Mouse (Mus musculus) forebrain, embryonic 15.5 days (tissue): ENCODE data around the gene Negr1. TPM values are rescaled to one million over a fixed set of nuclear protein-coding genes. Genes with fewer than 3 reads are reported as not detected.

Source experiments
- ATAC-seq: fragments of 200-750 bp; cut with Nextera tagmentation; replicated peaks from 2 replicates; pipeline ENCODE4 v1.8.0; 2017; ENCODE audit warnings: mild to moderate bottlenecking, moderate TSS enrichment, moderate library complexity
- H3K27ac ChIP-seq: fragments of 300-500 bp; sonication (generic); replicated peaks from 2 replicates; pipeline ENCODE4 v1.5.1; 2015; ENCODE audit warnings: mild to moderate bottlenecking, inconsistent platforms
- H3K27me3 ChIP-seq: fragments of 300-500 bp; sonication (generic); 2 replicates; pipeline ENCODE4 v1.6.1; 2015; ENCODE audit warnings: inconsistent platforms
- H3K36me3 ChIP-seq: fragments of 300-500 bp; sonication (generic); 2 replicates; pipeline ENCODE4 v1.6.1; 2015; ENCODE audit warnings: mild to moderate bottlenecking, inconsistent platforms
- H3K4me1 ChIP-seq: fragments of 300-500 bp; sonication (generic); 2 replicates; pipeline ENCODE4 v1.6.1; 2015; ENCODE audit warnings: inconsistent platforms
- H3K4me2 ChIP-seq: fragments of 300-500 bp; sonication (generic); replicated peaks from 2 replicates; pipeline ENCODE4 v1.6.1; 2015; ENCODE audit warnings: mild to moderate bottlenecking, inconsistent platforms
- H3K4me3 ChIP-seq: fragments of 300-500 bp; sonication (generic); 2 replicates; pipeline ENCODE4 v1.5.1; 2015; ENCODE audit warnings: mild to moderate bottlenecking, inconsistent platforms
- H3K9ac ChIP-seq: fragments of 300-500 bp; sonication (generic); replicated peaks from 2 replicates; pipeline ENCODE4 v1.6.1; 2015; ENCODE audit warnings: mild to moderate bottlenecking, inconsistent platforms
- H3K9me3 ChIP-seq: fragments of 300-500 bp; sonication (generic); 2 replicates; pipeline ENCODE4 v1.6.1; 2016; ENCODE audit warnings: inconsistent platforms
- WGBS: fragments of 180-500 bp; shearing (Covaris S2); methylation state at CpG from one replicate; pipeline ENCODE4 v1.1.7; 2015; ENCODE audit warnings: mixed read lengths; 5-methylcytosine and 5-hydroxymethylcytosine counted together
- polyA plus RNA-seq: library from polyadenylated mRNA; unstranded; fragments of >200 nt; fragmentation: Nextera tagmentation; extraction: Ambion mirVana; gene quantifications from 2 replicates; pipeline ENCODE4 v1.2.1, GENCODE M21; 2015

The Negr1 gene
- 39.3 and 40.4 TPM in 2 replicates for polyA plus RNA-seq

DNA sequence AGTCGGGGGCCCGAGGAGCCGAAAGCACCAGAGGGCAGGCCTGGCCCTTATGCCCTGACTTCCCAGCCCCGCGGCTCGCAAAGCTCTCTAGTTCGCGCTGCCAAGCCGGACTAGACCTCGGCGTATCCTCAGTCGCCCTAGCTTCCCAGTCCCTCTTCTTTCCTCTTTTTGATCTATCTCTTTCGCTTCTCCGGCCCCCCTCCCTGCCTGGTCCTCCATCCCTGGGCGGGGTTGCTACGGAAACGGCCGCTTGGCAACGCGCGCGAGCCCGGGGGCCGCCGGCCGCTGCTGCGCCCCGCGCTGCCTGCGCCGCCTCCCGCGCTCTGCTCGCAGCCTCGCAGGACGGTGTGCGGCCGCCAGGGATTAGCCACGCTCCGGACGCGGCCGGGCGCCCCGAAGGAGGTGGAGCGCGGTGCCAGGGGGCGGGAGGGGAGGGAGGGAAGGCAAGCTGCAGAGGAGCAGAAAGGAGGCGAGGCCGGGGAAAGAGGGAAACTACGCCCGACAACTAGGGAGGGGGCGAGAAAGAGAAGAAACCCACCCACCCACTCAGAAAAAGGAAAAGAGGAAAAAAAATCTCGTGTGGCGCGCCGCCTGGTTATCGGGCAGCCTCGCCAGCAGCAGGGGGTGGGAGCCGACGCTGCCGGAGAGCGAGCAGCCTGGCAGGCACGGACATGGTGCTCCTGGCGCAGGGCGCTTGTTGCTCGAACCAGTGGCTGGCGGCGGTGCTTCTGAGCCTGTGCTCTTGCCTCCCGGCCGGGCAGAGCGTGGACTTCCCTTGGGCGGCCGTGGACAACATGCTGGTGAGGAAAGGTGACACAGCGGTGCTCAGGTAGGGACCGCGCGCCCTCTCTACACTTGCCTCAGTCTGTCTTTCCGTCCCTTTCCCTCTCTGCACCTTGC is at the start of gene Negr1:
Negr1 (plus strand) TSS at position 271 of the 900 bp plus-strand sequence.
- under 1% methylated on average over 79 of the region's 79 CpGs for WGBS
- ATAC-seq: peak; percentile 81

GRCm38 (mm10) chr3:156526461-156526933 is 35.1 kb upstream of the Negr1 start:
- 16% methylated on average over 8 of the region's 8 CpGs for WGBS
- no peaks in the 10 kb centered on the region for H3K9me3 ChIP-seq
- peaks cover 15% of the 10 kb centered on the region for H3K4me1 ChIP-seq
- peak overlapping the region; percentile 15 for H3K4me2 ChIP-seq
- H3K27ac ChIP-seq: peak overlapping the region; percentile 73
- no peaks in the 10 kb centered on the region for H3K27me3 ChIP-seq
- peak; percentile 86 for ATAC-seq
- H3K36me3 ChIP-seq: no peaks in the 10 kb centered on the region
- H3K9ac ChIP-seq: no peak overlapping the region
- no peak overlapping the region for H3K4me3 ChIP-seq

More for the DNA sequence above, at the start of gene Negr1:
- Histone ChIP-seq H3K9ac (peak within 1 kb of the TSS; percentile 73), H3K27me3 (no peaks in the 10 kb centered on the region), H3K4me2 (peak within 1 kb of the TSS; percentile 90), H3K4me3 (peak within 1 kb of the TSS; percentile 63), H3K27ac (peak within 1 kb of the TSS; percentile 98), H3K4me1 (peaks cover 24% of the 10 kb centered on the region), H3K36me3 (no peaks in the 10 kb centered on the region), H3K9me3 (no peaks in the 10 kb centered on the region)

DNA sequence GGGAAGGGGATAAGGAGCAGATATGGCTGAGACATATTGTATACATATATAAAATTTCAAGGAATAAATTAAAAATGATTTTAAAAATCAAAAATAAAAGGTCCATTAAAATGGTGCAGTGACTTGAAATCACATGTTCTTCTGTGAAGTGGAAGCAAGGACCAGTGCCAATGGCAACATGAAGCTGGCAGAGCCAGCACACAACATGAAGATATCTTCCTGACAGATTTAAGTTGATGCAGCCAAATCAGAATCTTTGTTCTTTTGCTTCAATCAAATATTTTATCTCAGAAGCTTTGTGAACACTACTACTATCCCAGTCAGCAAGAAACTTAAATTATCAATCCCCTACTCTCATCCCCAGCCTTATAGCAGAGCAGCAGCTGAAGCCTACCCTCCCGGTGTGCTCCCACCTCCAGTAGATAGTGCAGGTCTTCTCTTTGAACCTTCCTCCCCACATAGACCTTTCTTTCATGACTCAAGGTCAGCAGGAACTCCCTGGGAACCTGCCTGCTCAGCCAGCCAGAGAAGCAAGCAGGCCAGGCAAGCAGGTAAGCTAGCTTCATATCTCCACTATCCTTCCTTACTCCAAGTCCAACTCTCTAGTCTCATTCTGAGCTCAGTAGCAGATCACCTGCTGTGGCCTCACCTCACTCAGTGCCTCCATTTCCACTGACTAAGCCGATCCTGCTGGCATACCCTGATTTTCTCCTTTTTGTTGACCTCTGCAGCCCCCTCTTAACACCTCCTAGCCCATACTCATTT is 34.2 kb upstream of the Negr1 start:
- no peak overlapping the region for H3K9ac ChIP-seq
- no peaks in the 10 kb centered on the region for H3K27me3 ChIP-seq
- peak; percentile 63 for ATAC-seq
- H3K4me1 ChIP-seq: peaks cover 15% of the 10 kb centered on the region
- no peak overlapping the region for H3K4me3 ChIP-seq
- WGBS: 81% methylated on average over 2 of the region's 2 CpGs
- H3K9me3 ChIP-seq: no peaks in the 10 kb centered on the region
- H3K4me2 ChIP-seq: no peak overlapping the region
- peak overlapping the region; percentile 60 for H3K27ac ChIP-seq
- no peaks in the 10 kb centered on the region for H3K36me3 ChIP-seq

DNA sequence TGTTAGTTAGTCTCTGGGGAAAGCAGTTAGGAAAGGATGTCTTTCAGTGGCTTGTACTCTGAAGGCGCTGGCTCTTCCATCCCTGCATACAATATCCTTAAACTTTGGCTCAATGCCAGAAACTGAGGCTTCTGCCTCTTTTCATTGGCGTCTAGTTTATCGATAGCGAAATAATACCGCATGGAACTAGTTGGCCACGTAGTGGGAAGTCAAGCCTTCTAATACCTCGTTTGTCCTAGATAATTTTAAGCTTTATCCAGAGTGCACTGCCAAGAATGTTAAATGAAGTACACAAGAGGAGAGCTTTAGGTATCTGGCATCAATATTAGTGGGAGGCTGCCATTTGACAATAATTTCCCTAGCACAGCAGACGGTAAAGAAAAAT is 2.2 kb upstream of the Negr1 start:
- ATAC-seq: no peak
- peak overlapping the region; percentile 98 for H3K27ac ChIP-seq
- H3K4me2 ChIP-seq: peak overlapping the region; percentile 90
- peaks cover 19% of the 10 kb centered on the region for H3K4me1 ChIP-seq
- 5% methylated on average over 8 of the region's 8 CpGs for WGBS
- H3K4me3 ChIP-seq: peak overlapping the region; percentile 63
- no peaks in the 10 kb centered on the region for H3K36me3 ChIP-seq
- no peaks in the 10 kb centered on the region for H3K9me3 ChIP-seq
- peak overlapping the region; percentile 72 for H3K9ac ChIP-seq
- H3K27me3 ChIP-seq: no peaks in the 10 kb centered on the region

GRCm38 (mm10) chr3:156559826-156560471 is 1.6 kb upstream of the Negr1 start:
- peak overlapping the region; percentile 63 for H3K4me3 ChIP-seq
- peak overlapping the region; percentile 72 for H3K9ac ChIP-seq
- H3K27ac ChIP-seq: peak overlapping the region; percentile 98
- no peaks in the 10 kb centered on the region for H3K9me3 ChIP-seq
- 0% methylated on average over 19 of the region's 19 CpGs for WGBS
- ATAC-seq: peak; percentile 7; the same call in 1 of the 2 replicates
- H3K4me1 ChIP-seq: peaks cover 23% of the 10 kb centered on the region
- peak overlapping the region; percentile 90 for H3K4me2 ChIP-seq
- no peaks in the 10 kb centered on the region for H3K27me3 ChIP-seq
- H3K36me3 ChIP-seq: no peaks in the 10 kb centered on the region

DNA sequence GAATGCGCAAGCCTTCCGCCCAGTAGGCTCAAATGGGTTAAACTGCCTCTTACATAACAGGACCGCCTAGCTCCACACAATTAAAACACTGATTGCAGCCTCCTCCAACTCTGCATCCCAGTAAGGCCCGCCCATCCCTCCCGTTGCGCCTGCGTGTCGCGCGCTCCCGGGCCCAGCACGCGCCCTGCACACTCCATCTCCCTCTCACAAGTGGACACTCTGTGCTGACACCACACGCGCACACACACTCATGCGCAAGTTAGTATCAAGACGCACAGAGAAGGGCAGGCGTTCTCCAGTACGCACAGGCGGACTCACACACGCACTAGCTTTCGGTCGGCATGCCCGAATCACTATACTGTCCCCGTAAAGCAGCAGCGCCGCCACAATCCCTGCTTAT is 828 bp upstream of the Negr1 start:
- H3K36me3 ChIP-seq: no peaks in the 10 kb centered on the region
- peaks cover 24% of the 10 kb centered on the region for H3K4me1 ChIP-seq
- WGBS: under 1% methylated on average over 27 of the region's 27 CpGs
- H3K27me3 ChIP-seq: no peaks in the 10 kb centered on the region
- peak; percentile 94 for ATAC-seq
- H3K9me3 ChIP-seq: no peaks in the 10 kb centered on the region
- H3K9ac ChIP-seq: peak overlapping the region; percentile 72
- H3K4me2 ChIP-seq: peak overlapping the region; percentile 90
- peak overlapping the region; percentile 98 for H3K27ac ChIP-seq
- peak overlapping the region; percentile 63 for H3K4me3 ChIP-seq

- Histone ChIP-seq H3K36me3 (no peaks in the 10 kb centered on the region), H3K4me1 (peaks cover 24% of the 10 kb centered on the region), H3K4me3 (peak overlapping the region; percentile 63), H3K27ac (peak overlapping the region; percentile 98), H3K9ac (peak overlapping the region; percentile 73), H3K4me2 (peak overlapping the region; percentile 90), H3K9me3 (no peaks in the 10 kb centered on the region), H3K27me3 (no peaks in the 10 kb centered on the region)
- under 1% methylated on average over 10 of the region's 10 CpGs for WGBS
- ATAC-seq: no peak
These were observed 811 bp downstream of the Negr1 start for GRCm38 (mm10) chr3:156562424-156562785.

DNA sequence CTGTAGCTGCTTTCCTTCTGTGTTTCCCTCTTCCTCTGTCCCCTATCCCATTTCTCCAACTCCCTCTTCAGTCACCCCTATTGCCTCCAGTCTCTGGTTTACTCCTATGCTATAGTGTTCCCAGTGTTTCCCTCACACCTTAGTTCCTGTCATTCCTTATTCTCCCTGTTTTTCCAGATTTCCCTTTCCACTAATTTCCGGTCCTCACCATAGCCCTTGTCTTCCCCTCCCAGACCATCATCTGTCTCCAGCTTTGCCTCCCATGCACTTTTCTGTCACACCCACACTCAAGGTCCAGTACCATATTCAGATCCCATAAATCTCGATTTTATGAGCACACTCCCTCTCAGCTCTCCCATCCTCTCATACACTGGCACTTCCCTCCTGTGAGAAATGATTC is 1.2 kb downstream of the Negr1 start:
- H3K36me3 ChIP-seq: no peaks in the 10 kb centered on the region

GRCm38 (mm10) chr3:156563353-156563752 is 1.8 kb downstream of the Negr1 start:
- Histone ChIP-seq H3K27ac (peak overlapping the region; percentile 98), H3K36me3 (no peaks in the 10 kb centered on the region), H3K9me3 (no peaks in the 10 kb centered on the region), H3K4me2 (peak overlapping the region; percentile 90), H3K27me3 (no peaks in the 10 kb centered on the region), H3K9ac (peak overlapping the region; percentile 73), H3K4me3 (peak overlapping the region; percentile 63), H3K4me1 (peaks cover 24% of the 10 kb centered on the region)
- no peak for ATAC-seq
- WGBS: 14% methylated on average over 3 of the region's 3 CpGs

More for the DNA sequence above, 1.2 kb downstream of the Negr1 start:
- H3K27me3 ChIP-seq: no peaks in the 10 kb centered on the region
- no peaks in the 10 kb centered on the region for H3K9me3 ChIP-seq
- peak overlapping the region; percentile 90 for H3K4me2 ChIP-seq
- 15% methylated on average over 2 of the region's 2 CpGs for WGBS
- ATAC-seq: no peak
- H3K9ac ChIP-seq: peak overlapping the region; percentile 73
- H3K27ac ChIP-seq: peak overlapping the region; percentile 98
- H3K4me3 ChIP-seq: peak overlapping the region; percentile 63
- peaks cover 24% of the 10 kb centered on the region for H3K4me1 ChIP-seq

DNA sequence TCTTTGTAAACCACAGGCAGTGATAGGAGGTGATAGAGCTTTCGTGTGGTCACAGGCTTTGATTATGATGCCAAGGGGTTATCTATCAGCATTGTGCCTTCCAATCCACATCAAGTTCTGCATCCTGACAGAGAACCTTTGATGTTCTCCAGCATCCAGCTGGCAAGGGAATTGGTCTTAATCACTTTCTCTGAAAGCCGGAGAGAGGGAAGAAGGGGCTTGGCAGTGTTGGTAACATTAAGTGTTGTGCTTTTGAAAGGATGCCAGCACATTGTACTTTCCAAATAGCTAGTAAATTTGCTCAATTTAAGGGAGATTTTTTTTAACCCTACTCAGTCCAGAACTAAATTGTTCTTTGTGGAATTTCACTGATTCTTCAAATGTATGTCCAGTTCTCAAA is 11.9 kb downstream of the Negr1 start:
- H3K4me1 ChIP-seq: no peaks in the 10 kb centered on the region
- ATAC-seq: no peak; the same call in 1 of the 2 replicates
- no peaks in the 10 kb centered on the region for H3K27me3 ChIP-seq
- WGBS: 26% methylated on average over 2 of the region's 2 CpGs
- no peak overlapping the region for H3K4me3 ChIP-seq
- no peak overlapping the region for H3K4me2 ChIP-seq
- H3K36me3 ChIP-seq: peaks cover 2% of the 10 kb centered on the region; the same call in 1 of the 2 replicates
- no peaks in the 10 kb centered on the region for H3K9me3 ChIP-seq
- no peak overlapping the region for H3K27ac ChIP-seq
- no peak overlapping the region for H3K9ac ChIP-seq

DNA sequence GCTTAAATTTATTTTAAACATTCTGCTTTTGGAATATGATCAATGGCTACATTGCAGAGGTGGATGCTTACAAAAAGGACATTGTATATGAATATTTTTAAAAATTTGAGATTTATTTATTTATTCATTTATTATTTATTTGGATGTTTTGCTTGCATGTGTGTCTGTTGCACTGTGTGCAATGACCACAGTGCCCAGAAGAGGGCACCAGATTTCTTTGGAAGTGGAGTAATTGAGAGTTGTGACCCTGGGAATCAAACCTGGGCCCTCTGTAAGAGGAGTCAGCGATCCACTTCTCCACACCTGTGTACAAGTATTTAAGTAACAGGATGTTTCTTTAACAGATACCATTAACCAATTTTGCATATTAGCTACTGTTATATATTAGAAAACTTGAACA is 14.7 kb downstream of the Negr1 start:
- no peaks in the 10 kb centered on the region for H3K27me3 ChIP-seq
- 89% methylated on average over 1 of the region's 1 CpGs for WGBS
- no peak overlapping the region for H3K9ac ChIP-seq

More for the DNA sequence above, 14.7 kb downstream of the Negr1 start:
- no peaks in the 10 kb centered on the region for H3K36me3 ChIP-seq
- H3K4me3 ChIP-seq: no peak overlapping the region
- no peaks in the 10 kb centered on the region for H3K9me3 ChIP-seq
- ATAC-seq: no peak
- no peaks in the 10 kb centered on the region for H3K4me1 ChIP-seq
- no peak overlapping the region for H3K27ac ChIP-seq
- no peak overlapping the region for H3K4me2 ChIP-seq
